Mouse (Mus musculus) intestine, embryonic 15.5 days (tissue): ENCODE results near the gene Mpp3. TPM values are rescaled to one million over a fixed set of nuclear protein-coding genes. Genes with fewer than 3 reads are reported as not detected.

Source experiments
- ATAC-seq: fragments of 200-750 bp; cut with Nextera tagmentation; 2 replicates; pipeline ENCODE4 v1.8.0; 2017; ENCODE audit warnings: moderate TSS enrichment, moderate library complexity
- H3K27ac ChIP-seq: fragments of 300-500 bp; sonication (generic); 2 replicates; pipeline ENCODE4 v1.5.1; 2015; ENCODE audit warnings: mild to moderate bottlenecking, inconsistent platforms
- H3K27me3 ChIP-seq: fragments of 300-500 bp; sonication (generic); replicated peaks from 2 replicates; pipeline ENCODE4 v1.6.1; 2015; ENCODE audit warnings: inconsistent platforms
- H3K36me3 ChIP-seq: fragments of 300-500 bp; sonication (generic); 2 replicates; pipeline ENCODE4 v1.6.1; 2015; ENCODE audit warnings: inconsistent platforms
- H3K4me1 ChIP-seq: fragments of 300-500 bp; sonication (generic); replicated peaks from 2 replicates; pipeline ENCODE4 v1.6.1; 2015; ENCODE audit warnings: inconsistent platforms
- H3K4me2 ChIP-seq: fragments of 300-500 bp; sonication (generic); replicated peaks from 2 replicates; pipeline ENCODE4 v1.6.1; 2015; ENCODE audit warnings: mild to moderate bottlenecking, inconsistent platforms
- H3K4me3 ChIP-seq: fragments of 300-500 bp; sonication (generic); replicated peaks from 2 replicates; pipeline ENCODE4 v1.5.1; 2015; ENCODE audit warnings: inconsistent platforms
- H3K9ac ChIP-seq: fragments of 300-500 bp; sonication (generic); 2 replicates; pipeline ENCODE4 v1.6.1; 2015; ENCODE audit warnings: inconsistent platforms
- H3K9me3 ChIP-seq: fragments of 300-500 bp; sonication (generic); 2 replicates; pipeline ENCODE4 v1.6.1; 2016; ENCODE audit warnings: inconsistent platforms
- WGBS: fragments of 180-500 bp; shearing (Covaris S2); methylation state at CpG from one replicate; pipeline ENCODE4 v1.1.7; 2015; 5-methylcytosine and 5-hydroxymethylcytosine counted together
- polyA plus RNA-seq: library from polyadenylated mRNA; unstranded; fragments of >200 nt; fragmentation: Nextera tagmentation; extraction: Ambion mirVana; gene quantifications from 2 replicates; pipeline ENCODE4 v1.2.1, GENCODE M21; 2015

The Mpp3 gene
- polyA plus RNA-seq, 1 experiment from 2014 or later: 7.6 TPM

- Histone ChIP-seq H3K9ac (no peak overlapping the region), H3K27ac (no peak overlapping the region), H3K4me1 (0 out of 2 replicates have a peak, but pooled peaks cover 3% of the 10 kb centered on the region), H3K27me3 (no peaks in the 10 kb centered on the region), H3K4me2 (no peak overlapping the region), H3K36me3 (no peaks in the 10 kb centered on the region), H3K4me3 (no peak overlapping the region), H3K9me3 (no peaks in the 10 kb centered on the region)
- ATAC-seq: no peak
- 76% methylated on average over 7 of the region's 7 CpGs for WGBS
Measured at GRCm38 (mm10) chr11:102036336-102036735, 8.1 kb upstream of the Mpp3 start.

GRCm38 (mm10) chr11:102035456-102035960 lies 7.2 kb upstream of the Mpp3 start:
- WGBS: 78% methylated on average over 5 of the region's 5 CpGs
- no peak for ATAC-seq
- H3K27ac ChIP-seq: no peak overlapping the region

DNA sequence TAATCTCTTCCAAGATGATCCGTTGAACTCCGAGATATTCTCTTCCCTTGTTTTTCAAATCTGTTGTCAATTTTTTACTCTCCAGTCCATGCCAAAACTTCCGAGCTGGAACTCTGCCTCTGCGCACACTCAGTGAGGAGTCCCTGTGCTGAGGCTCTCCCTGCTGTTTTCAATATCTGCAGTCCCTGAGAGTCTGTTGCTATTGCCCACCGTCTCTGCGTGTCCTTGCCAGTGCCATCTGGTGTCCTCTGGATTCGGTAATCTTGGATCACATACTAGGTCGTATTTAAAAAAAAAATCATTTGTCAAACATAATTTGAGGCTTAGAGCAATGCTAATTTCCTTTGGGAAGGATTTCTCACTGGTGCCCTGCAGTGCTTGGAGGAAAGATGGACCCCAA lies 6.6 kb upstream of the Mpp3 start:
- Histone ChIP-seq H3K27ac (no peak overlapping the region), H3K4me2 (no peak overlapping the region), H3K9ac (no peak overlapping the region), H3K9me3 (no peaks in the 10 kb centered on the region), H3K27me3 (no peaks in the 10 kb centered on the region), H3K36me3 (no peaks in the 10 kb centered on the region), H3K4me1 (peaks cover 8% of the 10 kb centered on the region; the same call in 1 of the 2 replicates), H3K4me3 (no peak overlapping the region)
- WGBS: 75% methylated on average over 8 of the region's 8 CpGs
- ATAC-seq: no peak

More at GRCm38 (mm10) chr11:102035456-102035960, 7.2 kb upstream of the Mpp3 start:
- Histone ChIP-seq H3K9ac (no peak overlapping the region), H3K9me3 (no peaks in the 10 kb centered on the region), H3K4me2 (no peak overlapping the region), H3K27me3 (no peaks in the 10 kb centered on the region), H3K4me3 (no peak overlapping the region), H3K4me1 (0 out of 2 replicates have a peak, but pooled peaks cover 5% of the 10 kb centered on the region), H3K36me3 (no peaks in the 10 kb centered on the region)

DNA sequence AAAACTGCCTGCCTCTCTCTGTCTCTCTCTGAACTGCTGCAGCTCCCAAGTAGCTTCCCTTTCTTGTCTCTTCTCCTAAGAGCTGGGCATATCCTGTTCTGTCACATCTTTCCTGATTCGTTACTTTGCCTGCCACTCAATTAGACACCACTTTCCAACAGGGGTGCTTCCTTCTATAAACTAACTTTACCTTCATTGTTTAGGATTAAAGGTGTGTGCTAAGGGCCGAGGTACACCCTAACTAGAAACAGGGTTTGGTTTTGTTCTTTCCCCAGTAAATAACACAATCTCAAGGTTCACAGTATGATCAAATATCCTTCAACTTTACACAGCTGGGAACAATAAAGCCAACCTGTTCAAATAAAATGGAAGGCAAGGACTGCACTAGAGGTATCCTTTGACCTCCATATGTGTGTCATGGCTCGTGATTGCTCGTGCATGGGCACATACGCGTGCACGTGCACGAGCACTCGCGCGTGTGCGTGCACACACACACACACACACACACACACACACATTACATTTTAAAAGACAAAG lies 4.9 kb upstream of the Mpp3 start:
- Histone ChIP-seq H3K4me3 (no peak overlapping the region), H3K4me2 (no peak overlapping the region), H3K4me1 (peaks cover 6% of the 10 kb centered on the region; the same call in 1 of the 2 replicates), H3K9ac (no peak overlapping the region), H3K27me3 (no peaks in the 10 kb centered on the region), H3K27ac (no peak overlapping the region), H3K9me3 (no peaks in the 10 kb centered on the region), H3K36me3 (no peaks in the 10 kb centered on the region)
- peak; percentile 34; the same call in 1 of the 2 replicates for ATAC-seq
- 86% methylated on average over 12 of the region's 12 CpGs for WGBS

DNA sequence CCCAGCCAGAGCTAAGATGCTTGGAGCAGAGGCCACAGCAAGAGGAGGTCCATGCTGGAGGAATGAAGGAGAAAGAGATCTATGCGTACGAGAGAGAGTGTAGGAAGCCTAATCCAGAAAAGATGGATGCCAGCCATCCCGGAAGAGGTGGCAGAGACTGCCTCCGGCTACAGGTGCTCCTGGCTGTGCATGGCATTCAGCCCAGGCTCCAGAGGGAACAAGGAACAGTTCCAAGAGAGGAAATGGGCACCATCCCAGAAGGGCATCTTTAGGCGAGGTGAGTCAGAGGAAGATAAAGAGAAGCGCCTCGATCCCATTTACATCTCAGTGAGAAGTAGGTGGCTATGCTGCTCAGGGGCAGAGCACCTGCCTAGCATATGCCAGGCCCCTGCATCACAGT lies 2.9 kb upstream of the Mpp3 start:
- Histone ChIP-seq H3K36me3 (no peaks in the 10 kb centered on the region), H3K9me3 (no peaks in the 10 kb centered on the region), H3K4me1 (peaks cover 12% of the 10 kb centered on the region), H3K4me2 (no peak overlapping the region), H3K9ac (no peak overlapping the region), H3K4me3 (no peak overlapping the region), H3K27me3 (no peaks in the 10 kb centered on the region), H3K27ac (no peak overlapping the region)
- 82% methylated on average over 7 of the region's 7 CpGs for WGBS
- ATAC-seq: no peak

GRCm38 (mm10) chr11:102029966-102030365 lies 1.7 kb upstream of the Mpp3 start:
- no peaks in the 10 kb centered on the region for H3K36me3 ChIP-seq
- H3K9ac ChIP-seq: no peak overlapping the region
- H3K9me3 ChIP-seq: no peaks in the 10 kb centered on the region
- H3K27me3 ChIP-seq: no peaks in the 10 kb centered on the region
- no peak overlapping the region for H3K27ac ChIP-seq
- no peak for ATAC-seq
- peaks cover 17% of the 10 kb centered on the region for H3K4me1 ChIP-seq
- H3K4me3 ChIP-seq: no peak overlapping the region
- 38% methylated on average over 7 of the region's 7 CpGs for WGBS
- H3K4me2 ChIP-seq: no peak overlapping the region

DNA sequence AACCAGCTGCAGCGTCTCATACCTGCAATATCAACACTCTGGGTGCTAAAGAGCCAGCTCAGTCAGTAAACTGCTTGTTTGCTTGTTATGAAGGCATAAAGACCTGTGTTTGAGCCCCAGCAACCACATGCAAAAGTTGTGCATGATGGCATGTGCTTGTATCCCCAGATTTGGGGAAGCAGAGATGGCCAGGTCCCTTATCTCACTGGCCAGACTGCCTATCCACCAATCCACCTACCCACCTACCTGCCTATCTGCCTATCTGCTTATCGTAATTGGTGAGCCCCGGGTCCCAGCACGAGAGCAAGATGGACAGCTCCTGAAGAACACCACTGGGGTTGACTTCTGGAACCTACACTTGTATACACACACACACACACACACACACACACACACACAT lies 1.0 kb upstream of the Mpp3 start:
- ATAC-seq: no peak
- Histone ChIP-seq H3K4me2 (no peak overlapping the region), H3K4me1 (peaks cover 17% of the 10 kb centered on the region), H3K36me3 (no peaks in the 10 kb centered on the region), H3K27ac (no peak overlapping the region), H3K9me3 (no peaks in the 10 kb centered on the region), H3K9ac (no peak overlapping the region), H3K4me3 (no peak overlapping the region), H3K27me3 (no peaks in the 10 kb centered on the region)
- WGBS: 81% methylated on average over 4 of the region's 4 CpGs

DNA sequence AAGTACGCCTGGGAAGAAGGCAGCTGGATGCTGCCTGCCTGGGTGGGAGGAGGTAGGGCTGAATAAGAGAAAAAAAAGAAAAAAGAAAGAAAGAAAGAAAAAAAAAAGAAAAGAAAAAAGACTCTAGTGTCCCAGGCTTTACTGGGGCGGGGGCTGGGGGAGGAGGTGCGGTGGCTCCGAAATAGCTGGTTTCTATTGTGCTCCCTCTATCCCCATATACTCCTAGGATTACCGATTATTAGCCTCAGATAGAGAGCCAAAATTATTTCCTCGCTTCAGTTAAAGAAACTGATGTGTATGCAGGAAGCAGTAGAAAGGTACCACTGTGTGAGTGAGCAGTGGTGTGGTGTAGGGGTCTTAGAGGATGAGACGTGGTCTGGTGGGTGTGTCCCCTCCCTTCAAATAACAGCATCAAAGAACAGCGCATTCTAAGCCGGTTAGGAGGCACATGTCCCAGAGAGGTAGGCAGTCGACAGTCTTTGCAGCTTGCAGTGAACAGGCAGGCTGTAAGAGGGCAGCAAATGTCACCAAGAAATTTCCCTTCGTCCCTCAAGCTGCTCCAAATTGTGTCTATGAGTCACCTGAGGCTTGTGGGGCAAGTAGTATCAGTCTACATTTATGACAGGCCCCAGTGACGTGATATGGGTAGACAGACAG lies 772 bp downstream of the Mpp3 start:
- no peaks in the 10 kb centered on the region for H3K9me3 ChIP-seq
- peaks cover 17% of the 10 kb centered on the region for H3K4me1 ChIP-seq
- H3K4me3 ChIP-seq: peak overlapping the region; percentile 65
- H3K36me3 ChIP-seq: no peaks in the 10 kb centered on the region
- H3K27me3 ChIP-seq: no peaks in the 10 kb centered on the region
- peak; percentile 36; the same call in 1 of the 2 replicates for ATAC-seq
- WGBS: 8% methylated on average over 12 of the region's 12 CpGs
- peak overlapping the region; percentile 94 for H3K4me2 ChIP-seq
- peak overlapping the region; percentile 76 for H3K9ac ChIP-seq
- H3K27ac ChIP-seq: peak overlapping the region; percentile 71

- H3K36me3 ChIP-seq: no peaks in the 10 kb centered on the region
- peak overlapping the region; percentile 76 for H3K9ac ChIP-seq
- ATAC-seq: peak; percentile 94
- WGBS: under 1% methylated on average over 44 of the region's 73 CpGs
- H3K4me2 ChIP-seq: peak overlapping the region; percentile 94
- no peaks in the 10 kb centered on the region for H3K9me3 ChIP-seq
- H3K27me3 ChIP-seq: no peaks in the 10 kb centered on the region
- H3K27ac ChIP-seq: peak overlapping the region; percentile 71
- peak overlapping the region; percentile 65 for H3K4me3 ChIP-seq
- peaks cover 17% of the 10 kb centered on the region for H3K4me1 ChIP-seq
Measured at GRCm38 (mm10) chr11:102026694-102027360, 1.4 kb downstream of the Mpp3 start.

DNA sequence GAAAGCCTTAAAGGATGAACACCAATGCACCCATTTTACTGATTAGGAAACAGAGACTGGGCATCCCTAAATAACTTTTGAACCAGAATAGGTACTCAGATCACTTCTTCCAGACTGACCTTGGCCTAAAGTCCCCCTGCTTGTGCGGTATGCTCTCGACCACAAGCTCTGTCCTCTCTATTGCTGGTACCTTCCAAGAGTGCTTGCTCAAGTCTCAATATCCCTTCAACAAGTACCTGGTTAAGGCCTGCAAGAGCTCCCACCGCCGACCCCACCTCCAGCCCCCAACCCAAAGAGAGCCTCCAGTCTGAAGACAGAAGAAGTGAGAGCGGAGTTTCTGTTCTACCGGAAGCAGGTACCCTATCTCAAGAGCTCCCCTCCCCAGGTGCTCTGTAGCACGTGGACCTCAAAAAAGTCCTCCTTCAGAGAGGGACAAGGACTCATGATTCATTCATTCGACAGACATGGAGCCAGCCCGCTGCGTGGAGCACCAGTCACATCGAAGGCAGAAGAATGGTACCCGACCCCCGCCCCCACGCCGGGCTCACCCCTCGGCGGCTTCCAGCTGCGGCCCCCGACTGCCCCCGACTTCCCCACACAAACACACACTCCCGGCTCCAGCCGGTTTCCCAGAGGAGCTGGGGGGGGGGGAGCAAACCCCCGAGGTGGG lies 2.1 kb downstream of the Mpp3 start:
- no peak for ATAC-seq
- WGBS: 4% methylated on average over 22 of the region's 23 CpGs
- peak overlapping the region; percentile 71 for H3K27ac ChIP-seq

GRCm38 (mm10) chr11:102025354-102025753 lies 2.9 kb downstream of the Mpp3 start:
- peaks cover 14% of the 10 kb centered on the region for H3K4me1 ChIP-seq
- H3K27ac ChIP-seq: no peak overlapping the region
- H3K4me3 ChIP-seq: peak overlapping the region; percentile 65; the same call in 1 of the 2 replicates
- no peak overlapping the region for H3K9ac ChIP-seq
- peak overlapping the region; percentile 94; the same call in 1 of the 2 replicates for H3K4me2 ChIP-seq
- H3K27me3 ChIP-seq: no peaks in the 10 kb centered on the region
- no peaks in the 10 kb centered on the region for H3K9me3 ChIP-seq
- H3K36me3 ChIP-seq: no peaks in the 10 kb centered on the region
- 58% methylated on average over 7 of the region's 7 CpGs for WGBS
- ATAC-seq: no peak

More for the DNA sequence above, 2.1 kb downstream of the Mpp3 start:
- peak overlapping the region; percentile 65 for H3K4me3 ChIP-seq
- H3K27me3 ChIP-seq: no peaks in the 10 kb centered on the region
- H3K9me3 ChIP-seq: no peaks in the 10 kb centered on the region
- H3K9ac ChIP-seq: peak overlapping the region; percentile 76
- H3K4me2 ChIP-seq: peak overlapping the region; percentile 94
- H3K36me3 ChIP-seq: no peaks in the 10 kb centered on the region
- peaks cover 16% of the 10 kb centered on the region for H3K4me1 ChIP-seq

GRCm38 (mm10) chr11:102024875-102025274 lies 3.4 kb downstream of the Mpp3 start:
- ATAC-seq: no peak
- WGBS: 92% methylated on average over 4 of the region's 4 CpGs
- H3K36me3 ChIP-seq: no peaks in the 10 kb centered on the region
- H3K4me3 ChIP-seq: no peak overlapping the region
- H3K9me3 ChIP-seq: no peaks in the 10 kb centered on the region
- H3K27ac ChIP-seq: no peak overlapping the region
- H3K27me3 ChIP-seq: no peaks in the 10 kb centered on the region
- H3K4me2 ChIP-seq: no peak overlapping the region
- H3K9ac ChIP-seq: no peak overlapping the region
- peaks cover 11% of the 10 kb centered on the region for H3K4me1 ChIP-seq
